In the genomic region with DNA sequence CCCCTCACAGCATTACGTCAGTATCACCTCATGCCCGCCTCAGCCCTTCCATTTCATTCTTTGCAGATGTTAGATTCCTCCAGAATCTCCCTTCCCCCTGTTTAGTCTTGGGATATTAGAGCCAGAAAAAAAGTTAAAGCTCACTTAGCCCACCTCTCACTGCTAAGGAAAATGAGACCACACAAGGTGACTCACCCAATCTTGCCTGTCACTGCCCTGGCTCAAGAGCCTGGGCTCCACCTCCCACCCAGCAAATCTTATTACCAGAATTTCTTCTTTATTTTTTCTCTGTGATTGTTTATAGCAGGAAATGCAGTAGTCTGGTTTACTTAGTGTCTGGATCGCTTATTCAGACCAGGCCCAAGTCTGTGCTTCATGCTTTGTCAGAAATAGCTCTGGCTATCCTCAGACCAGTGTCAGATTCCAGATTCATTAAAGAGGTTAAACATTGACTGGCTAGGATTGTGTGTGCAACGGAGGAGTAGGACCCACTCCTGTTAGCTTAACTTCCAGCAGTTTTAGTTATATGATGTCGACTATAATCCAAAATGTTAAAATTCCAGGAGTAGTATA, we compare ENCODE assay signal across 17 mouse cellular contexts.
A peak's percentile ranks its signal among the peaks of the same experiment; 100 is the strongest.
DNase-seq lines count a peak whose midpoint lies in the region; ATAC-seq lines count a peak whose summit lies in the region.
"Had no signal": no experiment of that assay in that cellular context is flagged by ENCODE, and none has a peak within 500 bp of the region (broad histone marks: within the 10 kb centered on the region; RNA-seq: fewer than 3 reads in every experiment).

No protein-coding gene starts in this region.

- H3K4me3 ChIP-seq in embryonic facial prominence, embryonic 10.5 days = no peak overlapping the region
- no peak overlapping the region for H3K4me3 ChIP-seq in kidney, embryonic 14.5 days (ENCODE audit: low read length)
- H3K4me3 ChIP-seq in stomach, embryonic 15.5 days (replicated peaks) = no peak overlapping the region
- H3K4me3 ChIP-seq in liver, embryonic 11.5 days (ENCODE audit: low read depth, low read length) = no peak overlapping the region
- H3K4me3 ChIP-seq: heart, embryonic 12.5 days; limb, embryonic 13.5 days had no signal

- no peaks in the 10 kb centered on the region for H3K27me3 ChIP-seq in embryonic facial prominence, embryonic 10.5 days (replicated peaks; ENCODE audit: low read depth, poor library complexity, severe bottlenecking)
- H3K27me3 ChIP-seq in kidney, embryonic 14.5 days (ENCODE audit: control insufficient read depth, insufficient read depth, low read length) = no peaks in the 10 kb centered on the region
- H3K27me3 ChIP-seq in stomach, embryonic 15.5 days (replicated peaks) = no peaks in the 10 kb centered on the region
- no peaks in the 10 kb centered on the region for H3K27me3 ChIP-seq in liver, embryonic 11.5 days (replicated peaks; ENCODE audit: control insufficient read depth, insufficient read depth, low read length)
- H3K27me3 ChIP-seq: heart, embryonic 12.5 days; limb, embryonic 13.5 days had no signal

- H3K27ac ChIP-seq in embryonic facial prominence, embryonic 10.5 days (replicated peaks) = no peak overlapping the region
- H3K27ac ChIP-seq in kidney, embryonic 14.5 days (ENCODE audit: low read depth, low read length) = no peak overlapping the region
- H3K27ac ChIP-seq in stomach, embryonic 15.5 days = 0 out of 2 replicates have a peak overlapping the region, but pooled peaks have one; percentile 31
- no peak overlapping the region for H3K27ac ChIP-seq in liver, embryonic 11.5 days (ENCODE audit: low read depth, low read length)
- H3K27ac ChIP-seq: limb, embryonic 13.5 days had no signal

- peaks cover 13% of the 10 kb centered on the region; the same call in 1 of the 2 replicates for H3K4me1 ChIP-seq in embryonic facial prominence, embryonic 10.5 days
- no peaks in the 10 kb centered on the region for H3K4me1 ChIP-seq in kidney, embryonic 14.5 days (ENCODE audit: control insufficient read depth, insufficient read depth, low read length)
- H3K4me1 ChIP-seq in stomach, embryonic 15.5 days = 0 out of 2 replicates have a peak, but pooled peaks cover 3% of the 10 kb centered on the region
- no peaks in the 10 kb centered on the region for H3K4me1 ChIP-seq in liver, embryonic 11.5 days (replicated peaks; ENCODE audit: control insufficient read depth, insufficient read depth, low read length)

- no peak overlapping the region for H3K9ac ChIP-seq in kidney, embryonic 14.5 days (ENCODE audit: low read depth, low read length)
- H3K9ac ChIP-seq in stomach, embryonic 15.5 days = no peak overlapping the region
- H3K9ac ChIP-seq in liver, embryonic 11.5 days (ENCODE audit: low read depth, low read length) = no peak overlapping the region
- H3K9ac ChIP-seq: heart, embryonic 12.5 days; limb, embryonic 13.5 days had no signal

- H3K36me3 ChIP-seq in embryonic facial prominence, embryonic 10.5 days (replicated peaks) = no peaks in the 10 kb centered on the region
- no peaks in the 10 kb centered on the region for H3K36me3 ChIP-seq in kidney, embryonic 14.5 days (ENCODE audit: control insufficient read depth, insufficient read depth, low read length)
- H3K36me3 ChIP-seq in stomach, embryonic 15.5 days = no peaks in the 10 kb centered on the region
- H3K36me3 ChIP-seq in liver, embryonic 11.5 days (ENCODE audit: control insufficient read depth, insufficient read depth, low read length) = no peaks in the 10 kb centered on the region
- H3K36me3 ChIP-seq: heart, embryonic 12.5 days; limb, embryonic 13.5 days had no signal

- peak; percentile 10; the same call in 1 of the 2 replicates for ATAC-seq in kidney, embryonic 14.5 days (ENCODE audit: low FRiP score, low TSS enrichment)
- no peak for ATAC-seq in stomach, embryonic 15.5 days (ENCODE audit: insufficient read depth, low FRiP score, low read depth)
- ATAC-seq in liver, embryonic 11.5 days (replicated peaks; ENCODE audit: low FRiP score) = no peak
- ATAC-seq: CD4-positive, CD25-positive, alpha-beta regulatory T cell, adult 4 months; inflammation-experienced regulatory T-cells, adult 6 months had no signal

- H3K9me3 ChIP-seq in embryonic facial prominence, embryonic 10.5 days = no peaks in the 10 kb centered on the region
- no peaks in the 10 kb centered on the region for H3K9me3 ChIP-seq in kidney, embryonic 14.5 days (ENCODE audit: control insufficient read depth, low read length)
- no peaks in the 10 kb centered on the region for H3K9me3 ChIP-seq in stomach, embryonic 15.5 days
- H3K9me3 ChIP-seq in liver, embryonic 11.5 days (ENCODE audit: control insufficient read depth, low read length) = no peaks in the 10 kb centered on the region
- H3K9me3 ChIP-seq: heart, embryonic 12.5 days; limb, embryonic 13.5 days had no signal

- peak; percentile 71 for DNase-seq in kidney, adult 9 months
- no peak for DNase-seq in kidney, adult 18-20 months
- peak; percentile 27 for DNase-seq in embryonic facial prominence, embryonic 10.5 days (ENCODE audit: low spot score)
- no peak for DNase-seq in liver, embryonic 11.5 days (ENCODE audit: low spot score)
- DNase-seq in layer of hippocampus, postnatal 25 days (ENCODE audit: extremely low spot score in 1 of 2, low spot score in 1 of 2) = no peak
- DNase-seq: adrenal gland, postnatal 25 days; cerebellum, postnatal 10 days; heart, postnatal 4 days; layer of hippocampus, postnatal 36 days; midbrain, embryonic 14.5 days; spleen, adult 18-20 months had no signal

- no peak overlapping the region for H3K4me2 ChIP-seq in kidney, embryonic 14.5 days (replicated peaks; ENCODE audit: low read depth, low read length)
- H3K4me2 ChIP-seq in stomach, embryonic 15.5 days = no peak overlapping the region
- no peak overlapping the region for H3K4me2 ChIP-seq in liver, embryonic 11.5 days
- H3K4me2 ChIP-seq: heart, embryonic 12.5 days; limb, embryonic 13.5 days had no signal

- 74% methylated on average over 5 of the region's 5 CpGs for WGBS in embryonic facial prominence, embryonic 10.5 days
- 52% methylated on average over 5 of the region's 5 CpGs for WGBS in kidney, embryonic 14.5 days
- 52% methylated on average over 5 of the region's 5 CpGs for WGBS in stomach, embryonic 15.5 days
- 62% methylated on average over 5 of the region's 5 CpGs for WGBS in liver, embryonic 11.5 days

Comparison
In these comparisons a context has a peak if more than half of its experiments do, and no peak if none do; other contexts are left out.
1. DNase-seq: peak in kidney, adult 9 months (single experiment) and embryonic facial prominence, embryonic 10.5 days (single experiment); none in kidney, adult 18-20 months (single experiment), liver, embryonic 11.5 days (single experiment) and layer of hippocampus, postnatal 25 days (0 of 2).